Comparison of ENCODE assay signal across 8 mouse cellular contexts in the genomic region with DNA sequence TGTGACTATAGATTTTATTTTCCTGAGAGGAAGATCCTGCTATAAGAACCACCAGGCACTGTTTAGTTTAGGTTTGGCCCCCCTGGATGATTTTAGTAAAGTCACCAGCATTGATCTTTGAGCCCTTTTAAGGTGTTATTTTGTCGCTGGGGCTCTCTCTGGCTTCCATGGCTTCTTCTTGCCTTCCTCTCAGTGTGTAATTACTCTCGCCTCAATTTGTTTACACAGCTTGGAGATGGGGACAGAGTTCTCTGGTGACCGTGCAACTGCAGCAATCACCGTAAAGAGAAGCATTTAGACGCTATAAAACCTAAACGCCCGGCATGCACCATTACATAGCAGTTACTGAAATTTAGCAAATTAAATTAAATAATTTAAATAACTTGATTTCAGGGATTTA.
DNase-seq lines count a peak whose midpoint lies in the region; ATAC-seq and TF ChIP-seq lines count a peak whose summit lies in the region.

No protein-coding gene starts in this region.

- no peaks in the 10 kb centered on the region for H3K9me3 ChIP-seq in lung, embryonic 14.5 days (ENCODE audit: low read depth, low read length)
- H3K9me3 ChIP-seq in limb, embryonic 15.5 days = no peaks in the 10 kb centered on the region
- H3K9me3 ChIP-seq in stomach, embryonic 15.5 days = no peaks in the 10 kb centered on the region

- H3K27ac ChIP-seq in cerebellum, adult 2 months (ENCODE audit: insufficient read depth, low read length) = peak overlapping the region; percentile 83
- H3K27ac ChIP-seq in lung, embryonic 14.5 days (ENCODE audit: low read depth) = no peak overlapping the region
- H3K27ac ChIP-seq in limb, embryonic 15.5 days = no peak overlapping the region
- H3K27ac ChIP-seq in stomach, embryonic 15.5 days = no peak overlapping the region

- TF ChIP-seq CTCF in cerebellum, adult 2 months (IDR thresholded peaks at IDR 0.05; ENCODE audit: borderline replicate concordance, insufficient read depth, low read depth, low read length) = no peak
- TF ChIP-seq CTCF in lung, embryonic 14.5 days (IDR thresholded peaks at IDR 0.05; ENCODE audit: low read depth) = no peak

- H3K4me3 ChIP-seq in cerebellum, adult 2 months (replicated peaks; ENCODE audit: insufficient read depth, low read depth, low read length) = no peak overlapping the region
- H3K4me3 ChIP-seq in lung, embryonic 14.5 days (ENCODE audit: low read depth, low read length) = no peak overlapping the region
- H3K4me3 ChIP-seq in limb, embryonic 15.5 days = peak overlapping the region; percentile 41; the same call in 1 of the 2 replicates
- H3K4me3 ChIP-seq in stomach, embryonic 15.5 days (replicated peaks) = no peak overlapping the region; the same call in 1 of the 2 replicates

- H3K9ac ChIP-seq in lung, embryonic 14.5 days = no peak overlapping the region
- H3K9ac ChIP-seq in limb, embryonic 15.5 days = no peak overlapping the region
- no peak overlapping the region for H3K9ac ChIP-seq in stomach, embryonic 15.5 days

- H3K27me3 ChIP-seq in cerebellum, adult 2 months (ENCODE audit: control insufficient read depth, insufficient read depth, low read length) = no peaks in the 10 kb centered on the region
- no peaks in the 10 kb centered on the region for H3K27me3 ChIP-seq in lung, embryonic 14.5 days (ENCODE audit: insufficient read depth, low read length)
- peaks cover 32% of the 10 kb centered on the region for H3K27me3 ChIP-seq in limb, embryonic 15.5 days
- no peaks in the 10 kb centered on the region for H3K27me3 ChIP-seq in stomach, embryonic 15.5 days (replicated peaks)

- H3K4me1 ChIP-seq in cerebellum, adult 2 months (ENCODE audit: control insufficient read depth, insufficient read depth, low read length) = peaks cover 32% of the 10 kb centered on the region
- H3K4me1 ChIP-seq in lung, embryonic 14.5 days (ENCODE audit: insufficient read depth) = no peaks in the 10 kb centered on the region
- peaks cover 11% of the 10 kb centered on the region for H3K4me1 ChIP-seq in limb, embryonic 15.5 days
- peaks cover 3% of the 10 kb centered on the region; the same call in 1 of the 2 replicates for H3K4me1 ChIP-seq in stomach, embryonic 15.5 days

- peak overlapping the region; percentile 90 for H3K4me2 ChIP-seq in lung, embryonic 14.5 days
- H3K4me2 ChIP-seq in limb, embryonic 15.5 days = peak overlapping the region; percentile 84
- H3K4me2 ChIP-seq in stomach, embryonic 15.5 days = peak overlapping the region; percentile 89

- ATAC-seq in lung, embryonic 14.5 days (ENCODE audit: insufficient read depth) = peak; percentile 17; the same call in 1 of the 2 replicates
- ATAC-seq in limb, embryonic 15.5 days (ENCODE audit: insufficient number of reproducible peaks, low FRiP score, low TSS enrichment, low read depth) = no peak
- no peak for ATAC-seq in stomach, embryonic 15.5 days (ENCODE audit: insufficient read depth, low FRiP score, low read depth)

- DNase-seq in cerebellum, adult 2 months = peak in 1 of 2 experiments; percentile 48
- DNase-seq in cerebellum, postnatal 4 days (ENCODE audit: low spot score in 2 of 2) = no peak
- peak; percentile 28 for DNase-seq in lung, embryonic 14.5 days
- no peak for DNase-seq in lung, postnatal 14 days
- DNase-seq in Muller cell, postnatal 12 days (ENCODE audit: inconsistent ontology term) = no peak
- no peak for DNase-seq in left cerebral cortex, adult 18-20 months (ENCODE audit: low spot score in 2 of 2)

- WGBS in cerebellum, adult 2 months = 6% methylated on average over 7 of the region's 7 CpGs
- WGBS in lung, embryonic 14.5 days = 11% methylated on average over 7 of the region's 7 CpGs
- whole genome bisulfite sequencing in limb, embryonic 15.5 days = 5% methylated on average over 7 of the region's 7 CpGs
- 11% methylated on average over 7 of the region's 7 CpGs for WGBS in stomach, embryonic 15.5 days

- TF ChIP-seq POLR2A in cerebellum, adult 2 months (IDR thresholded peaks at IDR 0.05; ENCODE audit: borderline replicate concordance, insufficient read depth, low read length) = no peak

- H3K36me3 ChIP-seq in lung, embryonic 14.5 days (ENCODE audit: insufficient read depth) = no peaks in the 10 kb centered on the region
- H3K36me3 ChIP-seq in limb, embryonic 15.5 days = no peaks in the 10 kb centered on the region
- H3K36me3 ChIP-seq in stomach, embryonic 15.5 days = no peaks in the 10 kb centered on the region
